Mouse (Mus musculus): Measurements from ENCODE around the gene Atp8b2. TPM values are rescaled to one million over a fixed set of nuclear protein-coding genes. Genes with fewer than 3 reads are reported as not detected.

Gene Atp8b2
- polyA plus RNA-seq, 1 experiment, result not detected

- TF ChIP-seq GATA1 (IDR thresholded peaks at IDR 0.05; ENCODE audit: low read length), result no peak
Observed at GRCm38 (mm10) chr3:89963926-89964739, 825 bp upstream of the Atp8b2 start.

DNA sequence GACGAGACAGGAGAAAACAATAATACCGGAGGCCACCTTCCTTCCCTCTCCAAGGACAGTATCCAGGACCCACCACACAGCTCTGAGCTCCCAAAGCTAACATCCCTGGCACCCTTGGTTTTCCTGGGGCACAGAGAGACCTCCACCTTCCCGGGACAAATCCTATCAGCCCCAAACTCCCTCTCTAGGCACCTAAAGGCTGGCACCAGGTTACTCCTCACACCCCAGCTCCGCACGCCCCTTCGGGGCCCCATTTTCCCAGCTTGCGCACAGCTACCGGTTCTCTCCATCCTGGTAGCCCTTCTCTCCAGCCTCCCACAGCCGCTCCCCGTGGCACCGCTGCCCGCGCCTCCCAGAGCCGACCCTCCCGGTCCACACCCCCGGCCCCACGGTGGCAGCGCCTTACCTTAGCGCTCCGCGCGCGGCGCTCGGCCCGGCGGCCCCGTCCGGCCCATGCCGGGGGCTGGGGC is 522 bp downstream of the Atp8b2 start:
- TF ChIP-seq GATA1 (IDR thresholded peaks at IDR 0.05; ENCODE audit: low read length), result no peak

DNA sequence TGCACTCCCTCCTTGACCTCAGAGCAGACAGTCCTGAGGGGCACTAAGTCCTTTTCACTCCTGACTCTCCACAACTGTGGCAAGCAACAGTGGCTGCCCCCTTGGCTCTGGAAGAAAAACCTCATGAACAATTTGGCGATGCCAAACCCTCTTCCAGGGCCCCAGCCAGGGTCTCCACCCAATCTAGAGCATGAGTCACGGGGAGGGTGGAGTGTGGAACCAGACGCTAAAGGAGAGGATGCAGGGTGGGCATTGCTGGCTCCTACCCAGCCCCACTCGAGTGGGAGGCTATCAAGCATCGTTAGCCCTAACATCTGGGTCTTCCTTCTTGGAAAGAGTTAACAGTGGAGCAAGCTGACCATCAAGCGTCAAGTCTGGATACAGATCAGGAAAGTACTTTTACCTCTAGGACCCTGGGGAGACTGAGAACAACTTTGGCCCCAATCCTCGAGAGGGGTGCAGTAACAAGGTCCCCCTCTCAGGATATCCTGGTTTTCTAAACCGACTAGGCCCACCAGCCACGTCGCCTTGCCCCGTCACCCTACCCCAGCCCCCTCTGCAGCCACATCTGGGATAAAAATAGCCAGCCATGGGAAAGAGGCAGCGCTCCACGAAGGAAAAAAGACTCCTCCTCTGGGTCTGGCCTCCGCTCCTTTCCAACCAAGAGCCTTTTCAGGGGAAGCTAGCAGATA is 1.1 kb downstream of the Atp8b2 start:
- TF ChIP-seq GATA1 (IDR thresholded peaks at IDR 0.05; ENCODE audit: low read length), result no peak

- no peak for TF ChIP-seq GATA1 (IDR thresholded peaks at IDR 0.05; ENCODE audit: low read length)
Observed at GRCm38 (mm10) chr3:89961436-89961835, 1.9 kb downstream of the Atp8b2 start.

GRCm38 (mm10) chr3:89960469-89960868 is 2.8 kb downstream of the Atp8b2 start:
- TF ChIP-seq GATA1 (IDR thresholded peaks at IDR 0.05; ENCODE audit: low read length), result no peak

- TF ChIP-seq GATA1 (IDR thresholded peaks at IDR 0.05; ENCODE audit: low read length), result no peak
Observed at GRCm38 (mm10) chr3:89959435-89959834, 3.9 kb downstream of the Atp8b2 start.

DNA sequence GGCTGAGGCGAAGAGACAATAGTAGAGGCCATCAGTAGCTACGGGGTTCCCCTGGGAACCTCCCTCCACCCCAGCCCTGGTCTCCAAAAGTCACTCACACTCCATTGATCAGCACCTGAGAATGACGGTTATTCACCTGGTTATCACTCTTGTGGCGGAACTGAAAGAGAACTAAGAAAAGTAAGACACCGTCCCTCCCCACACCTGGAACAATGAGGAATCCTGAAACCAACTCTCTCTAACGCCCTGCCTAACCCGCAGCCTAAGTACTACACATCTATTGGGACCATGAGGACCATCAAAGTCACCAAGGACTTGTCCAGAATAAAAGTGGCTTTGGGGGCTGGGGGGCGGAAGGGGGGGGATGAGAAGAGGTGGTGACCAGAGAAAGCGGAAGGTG is 5.4 kb downstream of the Atp8b2 start:
- no peak for TF ChIP-seq GATA1 (IDR thresholded peaks at IDR 0.05; ENCODE audit: low read length)

- TF ChIP-seq GATA1 (IDR thresholded peaks at IDR 0.05; ENCODE audit: low read length), result no peak
Observed at GRCm38 (mm10) chr3:89956177-89956971, 6.9 kb downstream of the Atp8b2 start.

DNA sequence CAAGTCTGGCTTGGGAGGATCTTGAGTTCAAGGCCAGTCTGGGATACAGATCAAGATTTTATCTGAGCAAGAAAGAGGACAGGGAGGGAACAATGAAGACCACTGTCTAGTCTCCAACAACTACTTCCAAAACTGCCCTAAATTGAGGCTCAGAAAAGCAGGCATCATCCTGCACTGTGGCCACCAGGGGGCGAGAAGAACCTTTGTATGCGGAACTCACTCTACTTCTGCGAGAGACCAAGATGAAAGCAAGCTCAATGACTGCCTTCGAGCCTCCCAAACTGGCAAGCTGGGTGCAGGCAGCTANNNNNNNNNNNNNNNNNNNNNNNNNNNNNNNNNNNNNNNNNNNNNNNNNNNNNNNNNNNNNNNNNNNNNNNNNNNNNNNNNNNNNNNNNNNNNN is 9.9 kb downstream of the Atp8b2 start:
- TF ChIP-seq GATA1 (IDR thresholded peaks at IDR 0.05; ENCODE audit: low read length), result no peak

DNA sequence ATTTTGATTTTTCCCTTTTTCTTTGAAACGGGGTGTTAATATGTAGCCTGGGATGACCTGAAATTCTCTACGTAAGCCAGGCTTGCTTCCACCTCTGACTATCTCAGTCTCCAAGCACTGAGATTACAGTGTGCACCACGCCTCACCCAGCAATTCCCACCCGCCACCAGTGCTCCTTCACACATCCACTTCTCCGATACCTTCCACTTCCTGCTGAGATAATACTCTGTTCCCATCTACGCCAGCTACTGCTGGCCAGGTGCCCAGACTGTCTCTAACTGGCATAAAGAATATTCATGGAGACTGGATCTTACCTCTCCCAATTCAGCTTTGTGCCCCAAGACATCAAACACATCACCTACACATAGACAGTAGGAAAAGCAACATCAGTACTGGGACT is 14.7 kb downstream of the Atp8b2 start:
- no peak for TF ChIP-seq GATA1 (IDR thresholded peaks at IDR 0.05; ENCODE audit: low read length)

DNA sequence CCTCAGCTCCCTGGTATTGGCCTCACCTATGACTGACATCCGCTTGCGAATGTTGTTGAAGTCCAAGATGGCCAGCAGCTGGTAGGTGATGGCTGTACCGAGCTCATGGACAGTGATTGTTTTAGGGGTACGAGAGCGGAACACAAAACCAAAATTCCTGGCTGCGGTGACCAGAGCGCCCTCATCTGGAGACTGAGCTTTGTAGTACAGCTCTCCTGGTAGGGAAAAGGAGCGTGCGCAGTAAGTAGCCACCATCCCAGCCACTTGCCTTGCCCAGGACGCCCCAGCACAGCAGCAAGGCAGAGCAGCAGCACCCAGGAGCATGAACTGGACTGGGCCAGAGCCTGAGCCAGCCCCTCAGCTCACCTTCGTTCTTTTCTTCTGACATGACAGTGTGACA is 15.3 kb downstream of the Atp8b2 start:
- no peak for TF ChIP-seq GATA1 (IDR thresholded peaks at IDR 0.05; ENCODE audit: low read length)

DNA sequence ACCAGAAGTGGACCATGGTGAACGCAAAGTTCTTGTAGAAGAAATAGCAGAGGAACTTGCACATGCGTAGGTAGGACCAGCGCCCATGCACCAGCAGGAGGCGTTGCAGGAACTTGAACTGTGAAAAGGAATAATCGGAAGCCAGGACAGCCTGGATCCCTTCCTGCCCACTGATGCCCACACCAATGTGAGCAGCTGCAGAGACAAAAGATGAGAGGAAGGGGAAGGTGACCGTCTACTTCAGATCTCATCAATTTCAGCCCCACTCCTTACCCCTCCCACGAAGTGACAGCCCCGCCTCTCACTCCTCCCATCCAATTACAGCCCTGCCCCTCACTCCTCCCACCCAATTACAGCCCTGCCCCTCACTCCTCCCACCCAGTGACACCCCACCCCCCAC is 18.3 kb downstream of the Atp8b2 start:
- TF ChIP-seq GATA1 (IDR thresholded peaks at IDR 0.05; ENCODE audit: low read length), result no peak

GRCm38 (mm10) chr3:89942894-89943293 is 20.4 kb downstream of the Atp8b2 start:
- TF ChIP-seq GATA1 (IDR thresholded peaks at IDR 0.05; ENCODE audit: low read length), result no peak

DNA sequence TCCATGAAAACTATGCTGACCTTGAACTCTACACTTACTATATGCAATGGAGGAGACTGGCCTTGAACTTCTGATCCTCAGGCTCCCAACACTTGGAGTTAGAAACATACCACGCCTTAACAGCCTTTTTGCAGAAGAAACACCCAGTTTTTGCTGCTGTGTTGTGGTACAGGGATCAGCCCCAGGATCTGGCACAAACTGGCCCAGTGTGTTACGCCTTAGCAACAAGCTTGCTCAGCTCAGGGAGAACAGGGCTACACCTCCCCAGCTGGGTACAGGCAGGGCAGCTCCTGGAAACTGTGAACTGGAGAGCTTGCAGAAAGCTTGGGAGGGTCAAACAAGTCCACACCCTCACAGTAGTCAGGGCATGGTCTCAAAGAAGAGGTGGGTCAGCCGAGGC is 26.8 kb downstream of the Atp8b2 start:
- no peak for TF ChIP-seq GATA1 (IDR thresholded peaks at IDR 0.05; ENCODE audit: low read length)

DNA sequence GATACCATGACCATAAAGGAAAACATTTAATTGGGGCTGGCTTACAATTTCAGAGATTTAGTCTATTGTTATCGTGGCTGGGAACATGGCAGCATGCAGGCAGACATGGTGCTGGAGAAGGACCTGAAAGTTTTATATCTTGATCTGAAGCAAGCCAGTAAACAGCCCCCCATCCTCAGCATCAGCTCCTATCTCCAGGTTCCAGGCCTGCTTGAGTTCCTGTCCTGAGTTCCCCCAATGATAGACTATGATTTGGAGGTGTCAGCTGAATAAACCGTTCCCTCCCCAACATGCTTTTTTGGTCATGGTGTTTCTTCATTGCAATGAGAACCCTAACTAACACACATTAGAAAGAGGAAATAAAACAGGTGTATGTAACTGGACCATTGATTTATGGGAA is 30.4 kb downstream of the Atp8b2 start:
- TF ChIP-seq GATA1 (IDR thresholded peaks at IDR 0.05; ENCODE audit: low read length), result no peak

- no peak for TF ChIP-seq GATA1 (IDR thresholded peaks at IDR 0.05; ENCODE audit: low read length)
Observed at GRCm38 (mm10) chr3:89928956-89929355, 34.4 kb downstream of the Atp8b2 start.
